Mouse (Mus musculus): ENCODE results near the gene Znhit1. TPM values are rescaled to one million over a fixed set of nuclear protein-coding genes. Genes with fewer than 3 reads are reported as not detected.

Znhit1 gene
- 103 and 105 TPM in 2 replicates for polyA plus RNA-seq (2015; fragmentation: Nextera tagmentation; extraction: Ambion mirVana)

GRCm38 (mm10) chr5:136987934-136988271 lies at the start of gene Znhit1:
Gene Znhit1 (minus strand): TSS chr5:136988021.

GRCm38 (mm10) chr5:137026092-137026491 lies 38.3 kb upstream of the Znhit1 start, which contains the start of gene Vgf:
Gene Vgf (plus strand): TSS chr5:137026392.

GRCm38 (mm10) chr5:136986695-136987137 lies 1.1 kb downstream of the Znhit1 start, which contains the start of gene Plod3:
Gene Plod3 (plus strand): TSS chr5:136987019.

GRCm38 (mm10) chr5:136966331-136966730 lies 21.5 kb downstream of the Znhit1 start, which contains the start of gene Cldn15:
Gene Cldn15 (plus strand): TSS chr5:136966616.

GRCm38 (mm10) chr5:136953015-136953414 lies 34.8 kb downstream of the Znhit1 start, which contains the start of gene Fis1:
Gene Fis1 (plus strand): TSS chr5:136953275.

Small RNA genes within 50 kb of the gene (microRNA-seq; reads per million reads assigned to microRNA genes)
- gene Mir702 (ENCODE audit: borderline replicate concordance, insufficient number of aligned reads) = 15.8 reads per million, percentile 22 among the genes with 10 or more reads in this experiment

Other genes with a start within 250 kb of the Znhit1 start
- gene Col26a1, start 104.8 kb downstream of the Znhit1 start, polyA plus RNA-seq (2015; fragmentation: Nextera tagmentation; extraction: Ambion mirVana) = 9.9 and 18.2 TPM in 2 replicates
- 66.9 and 69.7 TPM in 2 replicates for gene Ift22, start 79.9 kb downstream of the Znhit1 start, polyA plus RNA-seq (2015; fragmentation: Nextera tagmentation; extraction: Ambion mirVana)
- 404 and 432 TPM in 2 replicates for gene Fis1, start 34.7 kb downstream of the Znhit1 start, polyA plus RNA-seq (2015; fragmentation: Nextera tagmentation; extraction: Ambion mirVana)
- gene Cldn15, start 21.4 kb downstream of the Znhit1 start, polyA plus RNA-seq (2015; fragmentation: Nextera tagmentation; extraction: Ambion mirVana) = 11.9 and 15.8 TPM in 2 replicates
- gene Plod3, start 1.0 kb downstream of the Znhit1 start, polyA plus RNA-seq (2015; fragmentation: Nextera tagmentation; extraction: Ambion mirVana) = 19.9 and 30.5 TPM in 2 replicates
- gene Vgf, start 38.4 kb upstream of the Znhit1 start, polyA plus RNA-seq (2015; fragmentation: Nextera tagmentation; extraction: Ambion mirVana) = 12.5 and 22.7 TPM in 2 replicates
- gene Ap1s1, start 58.1 kb upstream of the Znhit1 start, polyA plus RNA-seq (2015; fragmentation: Nextera tagmentation; extraction: Ambion mirVana) = 152 and 170 TPM in 2 replicates
- gene Serpine1, start 84.2 kb upstream of the Znhit1 start, polyA plus RNA-seq (2015; fragmentation: Nextera tagmentation; extraction: Ambion mirVana) = 0.21 and 0.49 TPM in 2 replicates
- 9.2 and 12.6 TPM in 2 replicates for gene Trim56, start 128.2 kb upstream of the Znhit1 start, polyA plus RNA-seq (2015; fragmentation: Nextera tagmentation; extraction: Ambion mirVana)
- gene Muc3, start 161.3 kb upstream of the Znhit1 start, polyA plus RNA-seq (2015; fragmentation: Nextera tagmentation; extraction: Ambion mirVana) = not detected in 2 replicates
- 0.14 and 0.21 TPM in 2 replicates for gene Muc3a, start 224.4 kb upstream of the Znhit1 start, polyA plus RNA-seq (2015; fragmentation: Nextera tagmentation; extraction: Ambion mirVana)

Measured in adrenal gland, postnatal 0 days (tissue).